Comparison of ENCODE assay signal across 12 mouse cellular contexts in genomic region chr9:27519711-27520110, GRCm38 (mm10).
"Had no signal": no experiment of that assay in that cellular context is flagged by ENCODE, and none has a peak within 500 bp of the region (broad histone marks: within the 10 kb centered on the region; RNA-seq: fewer than 3 reads in every experiment).

No protein-coding gene starts in this region.

- H3K9me3 ChIP-seq: liver, embryonic 13.5 days; midbrain, embryonic 12.5 days had no signal

- H3K4me1 ChIP-seq: liver, embryonic 13.5 days had no signal

- H3K4me2 ChIP-seq: liver, embryonic 13.5 days; midbrain, embryonic 12.5 days had no signal

- H3K9ac ChIP-seq: liver, embryonic 13.5 days; midbrain, embryonic 12.5 days had no signal

- H3K27me3 ChIP-seq: liver, embryonic 13.5 days; midbrain, embryonic 12.5 days had no signal

- H3K36me3 ChIP-seq: liver, embryonic 13.5 days; midbrain, embryonic 12.5 days had no signal

- DNase-seq: kidney, adult 11 months; kidney, adult 9 months; kidney, postnatal 14 days; kidney, postnatal 4 days; layer of hippocampus, postnatal 36 days; liver, embryonic 13.5 days; lung, adult 2 months; lung, postnatal 14 days; thymus, postnatal 25 days had no signal

- H3K4me3 ChIP-seq: left cerebral cortex, adult 2 months; liver, embryonic 13.5 days; midbrain, embryonic 12.5 days had no signal

- H3K27ac ChIP-seq: left cerebral cortex, adult 2 months; liver, embryonic 13.5 days; macrophage; midbrain, embryonic 12.5 days had no signal
